Mouse (Mus musculus) stomach, embryonic 15.5 days (tissue): ENCODE results near the gene Plcl1. TPM values are rescaled to one million over a fixed set of nuclear protein-coding genes. Genes with fewer than 3 reads are reported as not detected.

ENCODE experiments used
- polyA plus RNA-seq: library from polyadenylated mRNA; unstranded; fragments of >200 nt; fragmentation: Nextera tagmentation; extraction: Ambion mirVana; gene quantifications from 2 replicates; pipeline ENCODE4 v1.2.1, GENCODE M21; 2015

Gene Plcl1
- polyA plus RNA-seq, 1 experiment from 2014 or later: 2.5 TPM

Other genes starting within 250 kb of the Plcl1 start
- gene Rftn2, start 179.1 kb upstream of the Plcl1 start, polyA plus RNA-seq: 8.6 and 9.0 TPM in 2 replicates
- gene Mars2, start 168.7 kb upstream of the Plcl1 start, polyA plus RNA-seq: 3.4 and 3.6 TPM in 2 replicates
- 0.26 and 0.32 TPM in 2 replicates for gene Boll, start 42.5 kb upstream of the Plcl1 start, polyA plus RNA-seq